Mouse (Mus musculus) heart, embryonic 16.5 days (tissue): ENCODE data around the gene Vil1. TPM values are rescaled to one million over a fixed set of nuclear protein-coding genes. Genes with fewer than 3 reads are reported as not detected.

Experiments used
- ATAC-seq: fragments of 200-750 bp; cut with Nextera tagmentation; replicated peaks from 2 replicates; pipeline ENCODE4 v1.8.0; 2017; ENCODE audit warnings: moderate number of reproducible peaks; ENCODE audit not compliant: insufficient read depth, low FRiP score; ENCODE audit errors: extremely low read depth
- H3K27ac ChIP-seq: fragments of 300-500 bp; sonication (generic); 2 replicates; pipeline ENCODE4 v1.5.1; 2014; ENCODE audit warnings: mild to moderate bottlenecking, low read length, control low read depth, moderate library complexity
- H3K27me3 ChIP-seq: fragments of 300-500 bp; sonication (generic); 2 replicates; pipeline ENCODE4 v1.6.1; 2014; ENCODE audit warnings: low read length, mixed read lengths; ENCODE audit not compliant: control insufficient read depth, insufficient read depth
- H3K36me3 ChIP-seq: fragments of 300-500 bp; sonication (generic); 2 replicates; pipeline ENCODE4 v1.6.1; 2014; ENCODE audit not compliant: control insufficient read depth, insufficient read depth
- H3K4me1 ChIP-seq: fragments of 300-500 bp; sonication (generic); 2 replicates; pipeline ENCODE4 v1.6.1; 2014; ENCODE audit warnings: low read length, mixed read lengths; ENCODE audit not compliant: control insufficient read depth, insufficient read depth
- H3K4me2 ChIP-seq: fragments of 300-500 bp; sonication (generic); 2 replicates; pipeline ENCODE4 v1.6.1; 2014; ENCODE audit warnings: low read depth, mild to moderate bottlenecking, control low read depth, low read length
- H3K4me3 ChIP-seq: fragments of 300-500 bp; sonication (generic); 2 replicates; pipeline ENCODE4 v1.5.1; 2014; ENCODE audit warnings: mild to moderate bottlenecking, control low read depth, low read length
- H3K9ac ChIP-seq: fragments of 300-500 bp; sonication (generic); 2 replicates; pipeline ENCODE4 v1.6.1; 2014; ENCODE audit warnings: low read length, control low read depth
- H3K9me3 ChIP-seq: fragments of 300-500 bp; sonication (generic); replicated peaks from 2 replicates; pipeline ENCODE4 v1.6.1; 2016; ENCODE audit warnings: low read length; ENCODE audit not compliant: control insufficient read depth
- WGBS: fragments of 180-500 bp; shearing (Covaris S2); extraction: QIAGEN DNeasy Blood & Tissue Kit; methylation state at CpG from one replicate; pipeline ENCODE4 v1.1.7; 2014; 5-methylcytosine and 5-hydroxymethylcytosine counted together
- microRNA counts: library from miRNA; unstranded; fragments of <30 nt; microRNA quantifications from one replicate; lab custom pipeline; 2016
- microRNA-seq: library from miRNA; unstranded; fragments of <30 nt; microRNA quantifications from one replicate; pipeline ENCODE4, GENCODE M21; 2017
- polyA plus RNA-seq: library from polyadenylated mRNA; unstranded; fragments of >200 nt; fragmentation: Nextera tagmentation; extraction: Ambion mirVana; gene quantifications from 2 replicates; pipeline ENCODE4 v1.2.1, GENCODE M21; 2015

Gene Vil1
- polyA plus RNA-seq, 1 experiment from 2014 or later: 1.7 TPM

DNA sequence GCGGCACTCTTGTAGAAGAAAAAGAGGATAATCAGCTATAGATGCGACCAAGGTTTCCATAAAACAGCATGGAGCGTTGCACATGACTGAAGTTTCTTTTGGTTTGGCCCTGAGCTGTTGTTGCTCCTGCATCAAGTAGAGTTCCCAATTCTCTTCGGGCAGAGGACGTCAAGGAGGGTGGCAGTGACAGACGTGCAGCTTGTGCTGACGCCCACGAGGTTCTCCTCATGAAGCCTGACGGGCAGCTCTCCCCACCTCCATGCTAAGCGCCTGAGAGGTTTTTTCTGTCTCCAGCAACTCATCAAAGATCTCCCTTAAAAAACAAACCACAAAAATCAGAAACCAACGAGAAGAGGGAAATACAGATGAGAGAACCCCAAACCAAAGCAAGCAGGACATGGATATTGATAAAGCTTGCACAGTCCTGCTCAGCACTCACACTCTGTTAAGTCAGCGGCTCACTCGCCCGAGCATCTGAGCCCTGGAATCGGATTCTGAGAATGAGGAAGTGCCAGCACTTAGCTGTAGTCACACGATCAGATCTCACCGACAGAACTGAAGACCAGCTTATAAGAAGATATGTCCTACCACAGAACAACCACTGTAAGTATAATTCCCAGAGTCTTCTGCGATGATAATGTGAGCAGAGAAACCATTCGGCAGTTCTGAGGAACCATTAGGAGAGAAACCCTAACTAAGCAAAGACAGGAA, 30.1 kb downstream of the Vil1 start:
- Histone ChIP-seq H3K36me3 (peaks cover 25% of the 10 kb centered on the region), H3K4me3 (no peak overlapping the region), H3K4me2 (no peak overlapping the region), H3K27me3 (no peaks in the 10 kb centered on the region), H3K9ac (no peak overlapping the region), H3K9me3 (no peaks in the 10 kb centered on the region), H3K4me1 (0 out of 2 replicates have a peak, but pooled peaks cover 2% of the 10 kb centered on the region), H3K27ac (no peak overlapping the region)
- WGBS: 81% methylated on average over 19 of the region's 19 CpGs
- no peak for ATAC-seq

DNA sequence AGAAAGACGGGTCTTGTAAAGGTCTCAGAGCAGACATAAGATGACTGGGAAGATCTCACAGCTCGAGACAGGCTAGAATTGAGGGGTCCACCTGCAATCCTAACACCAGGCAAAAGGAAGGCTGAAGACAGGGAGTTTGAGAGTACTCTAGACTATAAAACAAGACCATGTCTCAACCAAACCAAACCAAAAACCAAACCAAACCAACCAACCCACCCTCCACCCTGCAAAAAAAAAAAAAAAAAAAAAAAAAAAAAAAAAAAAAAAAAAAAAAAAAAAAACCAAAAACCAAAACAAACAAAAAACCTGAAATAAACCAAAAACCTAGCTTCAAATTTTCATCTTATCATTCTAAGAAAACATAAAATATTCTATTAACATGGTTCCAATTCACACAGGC, 35.4 kb downstream of the Vil1 start:
- Histone ChIP-seq H3K27me3 (no peaks in the 10 kb centered on the region), H3K27ac (no peak overlapping the region), H3K36me3 (peaks cover 16% of the 10 kb centered on the region), H3K9me3 (no peaks in the 10 kb centered on the region), H3K9ac (no peak overlapping the region), H3K4me2 (no peak overlapping the region), H3K4me3 (no peak overlapping the region), H3K4me1 (no peaks in the 10 kb centered on the region)
- no peak for ATAC-seq
- WGBS: 88% methylated on average over 2 of the region's 2 CpGs

DNA sequence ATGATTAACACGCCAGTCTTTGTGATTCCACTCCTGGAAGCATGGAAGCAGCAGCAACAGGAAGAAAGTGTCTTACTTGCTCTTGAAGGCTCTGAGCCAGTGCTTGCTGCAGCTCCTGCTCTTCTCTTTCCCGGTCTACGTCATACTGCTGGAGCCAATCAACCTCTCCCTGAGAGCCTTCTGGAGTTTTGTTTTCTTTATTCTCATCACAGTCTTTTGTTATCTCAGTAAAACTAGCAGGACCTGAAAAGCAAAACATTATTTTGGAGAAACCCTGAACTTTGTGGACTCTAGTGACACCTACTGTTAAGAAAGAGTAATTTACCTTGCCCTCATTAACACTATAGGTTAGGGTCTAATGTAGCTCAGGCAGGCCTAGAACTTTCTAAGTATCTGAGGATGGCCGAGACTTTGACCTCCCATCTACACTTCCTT, 43.5 kb downstream of the Vil1 start:
- WGBS: 49% methylated on average over 4 of the region's 4 CpGs
- no peaks in the 10 kb centered on the region for H3K9me3 ChIP-seq
- no peaks in the 10 kb centered on the region for H3K4me1 ChIP-seq
- no peak overlapping the region for H3K27ac ChIP-seq
- H3K36me3 ChIP-seq: peaks cover 32% of the 10 kb centered on the region
- peak; percentile 77 for ATAC-seq
- no peak overlapping the region for H3K4me3 ChIP-seq
- H3K27me3 ChIP-seq: no peaks in the 10 kb centered on the region
- no peak overlapping the region for H3K9ac ChIP-seq
- no peak overlapping the region for H3K4me2 ChIP-seq

DNA sequence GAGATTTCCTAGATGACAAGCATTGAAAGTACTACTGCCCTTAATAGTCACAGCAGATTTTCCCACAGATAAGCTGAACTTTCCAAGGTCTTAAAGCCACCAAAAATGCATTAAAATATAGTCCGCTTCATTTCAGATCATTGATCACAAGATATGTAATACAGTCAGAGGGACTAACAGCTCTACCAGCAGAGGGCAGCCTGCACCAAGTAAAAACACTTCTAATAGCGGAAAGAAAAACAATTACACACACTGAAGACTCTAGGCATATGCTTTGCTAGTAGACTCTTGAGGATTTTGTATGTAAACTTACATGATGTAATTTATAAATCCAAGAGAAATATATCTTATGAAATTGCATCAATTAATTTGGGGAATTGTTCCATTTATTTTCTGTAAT, 51.1 kb downstream of the Vil1 start:
- H3K9me3 ChIP-seq: no peaks in the 10 kb centered on the region
- no peak overlapping the region for H3K9ac ChIP-seq
- H3K27me3 ChIP-seq: no peaks in the 10 kb centered on the region
- 69% methylated on average over 2 of the region's 2 CpGs for WGBS
- H3K4me2 ChIP-seq: no peak overlapping the region
- ATAC-seq: no peak
- no peaks in the 10 kb centered on the region for H3K4me1 ChIP-seq
- no peak overlapping the region for H3K4me3 ChIP-seq
- H3K36me3 ChIP-seq: peaks cover 21% of the 10 kb centered on the region
- no peak overlapping the region for H3K27ac ChIP-seq

MicroRNA genes within 50 kb of the gene (microRNA counts, 519-probe panel; counts per million panel counts)
- microRNA mmu-miR-26b (lab: Ali Mortazavi, UCI): 3,112 counts per million, percentile 82 among the panel's probes with 10 or more counts

Small RNA genes lying within 50 kb of the gene (microRNA-seq; reads per million reads assigned to microRNA genes)
- gene Mir26b: 39,730 reads per million, percentile 98 among the genes with 10 or more reads in this experiment

Other genes starting within 250 kb of the Vil1 start
- not detected in 2 replicates for gene Cxcr1, start 214.7 kb upstream of the Vil1 start, polyA plus RNA-seq
- gene Arpc2, start 173.3 kb upstream of the Vil1 start, polyA plus RNA-seq: 415 and 472 TPM in 2 replicates
- gene Gpbar1, start 130.8 kb upstream of the Vil1 start, polyA plus RNA-seq: 0.22 and 0.30 TPM in 2 replicates
- 214 and 223 TPM in 2 replicates for gene Aamp, start 124.6 kb upstream of the Vil1 start, polyA plus RNA-seq
- gene Pnkd, start 124.4 kb upstream of the Vil1 start, polyA plus RNA-seq: 314 and 324 TPM in 2 replicates
- gene Tmbim1, start 103.8 kb upstream of the Vil1 start, polyA plus RNA-seq: 51.2 and 51.4 TPM in 2 replicates
- 0.62 and 1.1 TPM in 2 replicates for gene Catip, start 47.3 kb upstream of the Vil1 start, polyA plus RNA-seq
- 3.4 and 4.3 TPM in 2 replicates for gene Slc11a1, start 34.2 kb upstream of the Vil1 start, polyA plus RNA-seq
- 64.6 and 66.7 TPM in 2 replicates for gene Ctdsp1, start 17.9 kb upstream of the Vil1 start, polyA plus RNA-seq
- 28.3 and 32.1 TPM in 2 replicates for gene Cnot9, start 96.7 kb downstream of the Vil1 start, polyA plus RNA-seq
- 0.20 and 0.68 TPM in 2 replicates for gene Plcd4, start 133.5 kb downstream of the Vil1 start, polyA plus RNA-seq
- 19.2 and 20.3 TPM in 2 replicates for gene Usp37, start 134.9 kb downstream of the Vil1 start, polyA plus RNA-seq
- 5.0 TPM in 2 replicates for gene Zfp142, start 178.9 kb downstream of the Vil1 start, polyA plus RNA-seq
- gene Bcs1l, start 178.9 kb downstream of the Vil1 start, polyA plus RNA-seq: 22.6 and 25.2 TPM in 2 replicates
- gene Rnf25, start 192.0 kb downstream of the Vil1 start, polyA plus RNA-seq: 23.5 and 26.1 TPM in 2 replicates
- 3.1 and 3.9 TPM in 2 replicates for gene Stk36, start 192.1 kb downstream of the Vil1 start, polyA plus RNA-seq